Mouse (Mus musculus): ENCODE measurements around the gene Tada2a.

- TF ChIP-seq CTCF (IDR thresholded peaks at IDR 0.05; ENCODE audit: borderline replicate concordance, control insufficient read depth, extremely low read depth, insufficient read depth, low read length, poor library complexity) (no peak), POLR2A (IDR thresholded peaks at IDR 0.05; ENCODE audit: control insufficient read depth, extremely low read depth, insufficient read depth, low read length, poor library complexity) (no peak)
Observed at GRCm38 (mm10) chr11:84073816-84074764, 55.3 kb downstream of the Tada2a start.

All from thymus, adult 2 months (tissue).